Mouse (Mus musculus) stomach, embryonic 16.5 days (tissue): ENCODE measurements at regions not wholly inside any gene's neighbourhood (a gene's known extent, or its start where the extent isn't known, plus 50 kb on each side); places are given as distances from the start of the nearest gene placed in this dataset.

Experiments used
- ATAC-seq: fragments of 200-750 bp; cut with Nextera tagmentation; 2 replicates; pipeline ENCODE4 v1.8.0; 2017; ENCODE audit warnings: moderate number of reproducible peaks, moderate TSS enrichment; ENCODE audit not compliant: insufficient read depth, low FRiP score
- H3K27ac ChIP-seq: fragments of 300-500 bp; sonication (generic); 2 replicates; pipeline ENCODE4 v1.5.1; 2014; ENCODE audit warnings: low read length
- H3K27me3 ChIP-seq: fragments of 300-500 bp; sonication (generic); 2 replicates; pipeline ENCODE4 v1.6.1; 2014; ENCODE audit warnings: low read length, control low read depth, mixed read lengths; ENCODE audit not compliant: control insufficient read depth, insufficient read depth
- H3K36me3 ChIP-seq: fragments of 300-500 bp; sonication (generic); 2 replicates; pipeline ENCODE4 v1.6.1; 2014; ENCODE audit warnings: low read length; ENCODE audit not compliant: control insufficient read depth, insufficient read depth
- H3K4me1 ChIP-seq: fragments of 300-500 bp; sonication (generic); 2 replicates; pipeline ENCODE4 v1.6.1; 2014; ENCODE audit warnings: low read length, control low read depth, mixed read lengths; ENCODE audit not compliant: control insufficient read depth, insufficient read depth
- H3K4me2 ChIP-seq: fragments of 300-500 bp; sonication (generic); 2 replicates; pipeline ENCODE4 v1.6.1; 2014; ENCODE audit warnings: low read depth, low read length, mixed read lengths
- H3K4me3 ChIP-seq: fragments of 300-500 bp; sonication (generic); replicated peaks from 2 replicates; pipeline ENCODE4 v1.5.1; 2014; ENCODE audit warnings: mild to moderate bottlenecking, low read length
- H3K9ac ChIP-seq: fragments of 300-500 bp; sonication (generic); 2 replicates; pipeline ENCODE4 v1.6.1; 2014; ENCODE audit warnings: low read length
- H3K9me3 ChIP-seq: fragments of 300-500 bp; sonication (generic); replicated peaks from 2 replicates; pipeline ENCODE4 v1.6.1; 2016; ENCODE audit warnings: low read length, control low read depth; ENCODE audit not compliant: control insufficient read depth
- WGBS: fragments of 180-500 bp; shearing (Covaris S2); extraction: QIAGEN DNeasy Blood & Tissue Kit; methylation state at CpG from one replicate; pipeline ENCODE4 v1.1.7; 2014; 5-methylcytosine and 5-hydroxymethylcytosine counted together

- no peaks in the 10 kb centered on the region for H3K9me3 ChIP-seq
- 73% methylated on average over 1 of the region's 1 CpGs for WGBS
- no peak overlapping the region for H3K4me3 ChIP-seq
- no peak overlapping the region for H3K27ac ChIP-seq
- no peaks in the 10 kb centered on the region for H3K4me1 ChIP-seq
- no peak overlapping the region for H3K4me2 ChIP-seq
- ATAC-seq, result no peak
- no peak overlapping the region for H3K9ac ChIP-seq
- H3K36me3 ChIP-seq, result no peaks in the 10 kb centered on the region
- no peaks in the 10 kb centered on the region for H3K27me3 ChIP-seq
These were observed 610.1 kb upstream of the Frg1 start for GRCm38 (mm10) chr8:42026934-42027333.

- Histone ChIP-seq H3K4me2 (no peak overlapping the region), H3K27me3 (no peaks in the 10 kb centered on the region), H3K36me3 (no peaks in the 10 kb centered on the region), H3K9me3 (no peaks in the 10 kb centered on the region), H3K4me3 (no peak overlapping the region), H3K27ac (no peak overlapping the region), H3K9ac (no peak overlapping the region), H3K4me1 (no peaks in the 10 kb centered on the region)
- no peak for ATAC-seq
- WGBS, result 86% methylated on average over 3 of the region's 3 CpGs
These were observed 600.9 kb upstream of the Frg1 start for GRCm38 (mm10) chr8:42017786-42018185.

- no peak for ATAC-seq
- no peak overlapping the region for H3K27ac ChIP-seq
- no peak overlapping the region for H3K9ac ChIP-seq
- no peaks in the 10 kb centered on the region for H3K9me3 ChIP-seq
- no peaks in the 10 kb centered on the region for H3K27me3 ChIP-seq
- no peak overlapping the region for H3K4me3 ChIP-seq
- no peaks in the 10 kb centered on the region for H3K36me3 ChIP-seq
- H3K4me1 ChIP-seq, result no peaks in the 10 kb centered on the region
- H3K4me2 ChIP-seq, result no peak overlapping the region
These were observed 586.3 kb upstream of the Frg1 start for GRCm38 (mm10) chr8:42003170-42003569.

- Histone ChIP-seq H3K4me1 (no peaks in the 10 kb centered on the region), H3K9ac (no peak overlapping the region), H3K9me3 (no peaks in the 10 kb centered on the region), H3K36me3 (no peaks in the 10 kb centered on the region), H3K4me3 (no peak overlapping the region), H3K27me3 (no peaks in the 10 kb centered on the region), H3K27ac (no peak overlapping the region), H3K4me2 (no peak overlapping the region)
- 48% methylated on average over 8 of the region's 8 CpGs for WGBS
- ATAC-seq, result no peak
These were observed 572.2 kb upstream of the Frg1 start for GRCm38 (mm10) chr8:41989040-41989501.

GRCm38 (mm10) chr8:41988216-41988615 lies 571.3 kb upstream of the Frg1 start:
- H3K27ac ChIP-seq, result no peak overlapping the region
- no peak overlapping the region for H3K4me3 ChIP-seq
- no peaks in the 10 kb centered on the region for H3K4me1 ChIP-seq
- no peak overlapping the region for H3K4me2 ChIP-seq
- no peak for ATAC-seq
- WGBS, result 55% methylated on average over 5 of the region's 5 CpGs
- H3K27me3 ChIP-seq, result no peaks in the 10 kb centered on the region
- no peaks in the 10 kb centered on the region for H3K36me3 ChIP-seq
- H3K9ac ChIP-seq, result no peak overlapping the region
- no peaks in the 10 kb centered on the region for H3K9me3 ChIP-seq

- Histone ChIP-seq H3K4me2 (no peak overlapping the region), H3K27me3 (no peaks in the 10 kb centered on the region), H3K9me3 (no peaks in the 10 kb centered on the region), H3K27ac (no peak overlapping the region), H3K4me1 (no peaks in the 10 kb centered on the region), H3K4me3 (no peak overlapping the region), H3K9ac (no peak overlapping the region), H3K36me3 (no peaks in the 10 kb centered on the region)
- no peak for ATAC-seq
These were observed 570.5 kb upstream of the Frg1 start for GRCm38 (mm10) chr8:41987417-41987816.

- H3K4me1 ChIP-seq, result no peaks in the 10 kb centered on the region
- no peak overlapping the region for H3K4me3 ChIP-seq
- no peak for ATAC-seq
- WGBS, result 82% methylated on average over 2 of the region's 2 CpGs
- H3K9me3 ChIP-seq, result no peaks in the 10 kb centered on the region
- H3K4me2 ChIP-seq, result no peak overlapping the region
- H3K27ac ChIP-seq, result no peak overlapping the region
- H3K27me3 ChIP-seq, result no peaks in the 10 kb centered on the region
- no peaks in the 10 kb centered on the region for H3K36me3 ChIP-seq
- H3K9ac ChIP-seq, result no peak overlapping the region
These were observed 555.5 kb upstream of the Frg1 start for GRCm38 (mm10) chr8:41972416-41972815.

GRCm38 (mm10) chr8:41970536-41970935 lies 553.7 kb upstream of the Frg1 start:
- Histone ChIP-seq H3K4me1 (no peaks in the 10 kb centered on the region), H3K36me3 (no peaks in the 10 kb centered on the region), H3K27me3 (no peaks in the 10 kb centered on the region), H3K9me3 (no peaks in the 10 kb centered on the region), H3K4me2 (no peak overlapping the region), H3K9ac (no peak overlapping the region), H3K4me3 (no peak overlapping the region), H3K27ac (no peak overlapping the region)
- no peak for ATAC-seq
- 85% methylated on average over 3 of the region's 3 CpGs for WGBS

GRCm38 (mm10) chr8:41969408-41969807 lies 552.5 kb upstream of the Frg1 start:
- WGBS, result 73% methylated on average over 3 of the region's 3 CpGs
- Histone ChIP-seq H3K4me2 (no peak overlapping the region), H3K27me3 (no peaks in the 10 kb centered on the region), H3K27ac (no peak overlapping the region), H3K36me3 (no peaks in the 10 kb centered on the region), H3K9ac (no peak overlapping the region), H3K9me3 (no peaks in the 10 kb centered on the region), H3K4me3 (no peak overlapping the region), H3K4me1 (no peaks in the 10 kb centered on the region)
- no peak for ATAC-seq

- no peak overlapping the region for H3K27ac ChIP-seq
- H3K4me2 ChIP-seq, result no peak overlapping the region
- H3K4me3 ChIP-seq, result no peak overlapping the region
- no peak for ATAC-seq
- no peak overlapping the region for H3K9ac ChIP-seq
- H3K9me3 ChIP-seq, result no peaks in the 10 kb centered on the region
- H3K36me3 ChIP-seq, result no peaks in the 10 kb centered on the region
- H3K4me1 ChIP-seq, result no peaks in the 10 kb centered on the region
- H3K27me3 ChIP-seq, result no peaks in the 10 kb centered on the region
These were observed 547.2 kb upstream of the Frg1 start for GRCm38 (mm10) chr8:41964088-41964487.
